Mouse (Mus musculus): ENCODE data around the gene Smok3a. TPM values are rescaled to one million over a fixed set of nuclear protein-coding genes. Genes with fewer than 3 reads are reported as not detected.

Gene Smok3a
- total and polyA plus RNA-seq, 3 experiments, result not detected

DNA sequence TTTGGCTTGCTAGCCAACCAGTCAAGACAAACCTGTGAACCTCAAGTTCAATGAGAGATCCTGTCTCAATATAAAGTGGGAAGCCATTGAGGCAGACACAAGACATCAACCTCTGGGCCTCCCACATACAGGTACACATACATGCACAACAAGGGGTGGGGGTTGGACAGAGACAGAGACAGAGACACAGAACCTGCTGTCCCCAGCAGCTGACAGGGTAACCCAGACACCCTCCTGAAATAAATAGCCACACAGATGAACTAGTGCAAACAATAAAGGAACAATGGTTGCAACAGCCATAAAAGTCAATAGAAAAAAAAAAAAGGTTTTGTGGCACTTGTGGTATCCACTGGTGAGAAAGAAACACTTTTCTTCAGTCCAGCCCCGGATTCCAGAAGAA lies 45.6 kb upstream of the Smok3a start:
- Histone ChIP-seq H3K27me3 (ENCODE audit: control insufficient read depth in 1 of 2, insufficient read depth in 2 of 2, low read length in 2 of 2) (no peaks in the 10 kb centered on the region; a peak in 1 of 4 replicates), H3K4me3 (ENCODE audit: control insufficient read depth in 1 of 2, insufficient read depth in 1 of 2, low read depth in 2 of 2, low read length in 2 of 2) (no peak overlapping the region), H3K9ac (ENCODE audit: control insufficient read depth, low read depth, low read length, poor library complexity, severe bottlenecking) (no peak overlapping the region), H3K4me1 (ENCODE audit: control insufficient read depth in 1 of 2, insufficient read depth in 2 of 2, low read length in 2 of 2) (no peaks in the 10 kb centered on the region), H3K27ac (ENCODE audit: control insufficient read depth, low read depth, low read length) (no peak overlapping the region), H3K9me3 (replicated peaks; ENCODE audit: insufficient read depth, low read length) (no peaks in the 10 kb centered on the region), H3K79me2 (ENCODE audit: control insufficient read depth, insufficient read depth, low read length, poor library complexity) (no peaks in the 10 kb centered on the region), H3K36me3 (ENCODE audit: control insufficient read depth in 1 of 2, insufficient read depth in 2 of 2, low read length in 2 of 2) (no peaks in the 10 kb centered on the region)
- DNase-seq (ENCODE audit: low read depth, low spot score), result no peak
- TF ChIP-seq SIN3A (IDR thresholded peaks at IDR 0.05; ENCODE audit: low read length) (no peak), RCOR1 (IDR thresholded peaks at IDR 0.05; ENCODE audit: low read depth, low read length) (no peak), USF2 (IDR thresholded peaks at IDR 0.05; ENCODE audit: borderline replicate concordance in 1 of 2, insufficient read depth in 1 of 2, low read depth in 1 of 2, low read length in 2 of 2) (no peak), NRF1 (IDR thresholded peaks at IDR 0.05; ENCODE audit: insufficient read depth, low read depth, low read length, poor library complexity, severe bottlenecking) (no peak), ZNF384 (IDR thresholded peaks at IDR 0.05; ENCODE audit: low read depth, low read length) (no peak), JUND (IDR thresholded peaks at IDR 0.05; ENCODE audit: low read depth, low read length) (no peak), GABPA (IDR thresholded peaks at IDR 0.05; ENCODE audit: low read depth, low read length) (no peak), HCFC1 (IDR thresholded peaks at IDR 0.05; ENCODE audit: low read depth, low read length) (no peak), MAX (IDR thresholded peaks at IDR 0.05; ENCODE audit: low read length) (no peak), SMC3 (IDR thresholded peaks at IDR 0.05; ENCODE audit: low read depth, low read length) (no peak), BHLHE40 (IDR thresholded peaks at IDR 0.05; ENCODE audit: borderline replicate concordance, low read depth, low read length) (no peak), TBP (IDR thresholded peaks at IDR 0.05; ENCODE audit: low read depth, low read length) (no peak), POLR2AphosphoS5 (IDR thresholded peaks at IDR 0.05; ENCODE audit: borderline replicate concordance, low read depth, low read length) (no peak), MAFK (IDR thresholded peaks at IDR 0.05; ENCODE audit: borderline replicate concordance, low read depth, low read length) (no peak), ELF1 (IDR thresholded peaks at IDR 0.05; ENCODE audit: low read depth, low read length) (no peak), UBTF (IDR thresholded peaks at IDR 0.05; ENCODE audit: borderline replicate concordance, insufficient read depth, low read depth, low read length) (no peak), TCF12 (IDR thresholded peaks at IDR 0.05; ENCODE audit: low read depth, low read length) (no peak), MAZ (IDR thresholded peaks at IDR 0.05; ENCODE audit: low read depth, low read length) (no peak)

DNA sequence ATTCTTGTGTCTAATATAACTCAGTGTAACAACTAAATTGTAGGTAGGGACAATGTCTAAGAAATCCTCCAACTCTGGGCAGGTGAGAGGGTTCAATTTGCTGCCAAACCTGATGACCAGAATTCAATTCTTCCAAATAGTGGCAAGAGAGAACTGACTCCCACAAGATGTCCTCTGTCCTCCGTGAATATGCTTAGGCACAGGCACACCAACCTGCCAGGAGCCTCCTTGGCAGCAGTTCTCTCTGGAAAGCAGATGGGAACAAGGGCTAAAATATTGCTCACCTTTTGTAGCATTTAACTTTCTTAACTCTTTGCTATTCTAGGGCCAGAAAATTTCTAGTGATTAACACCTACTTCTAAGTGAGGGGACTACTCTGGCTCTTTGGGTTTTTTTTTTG lies 43.8 kb upstream of the Smok3a start:
- Histone ChIP-seq H3K4me3 (ENCODE audit: control insufficient read depth in 1 of 2, insufficient read depth in 1 of 2, low read depth in 2 of 2, low read length in 2 of 2) (no peak overlapping the region), H3K36me3 (ENCODE audit: control insufficient read depth in 1 of 2, insufficient read depth in 2 of 2, low read length in 2 of 2) (no peaks in the 10 kb centered on the region), H3K27me3 (ENCODE audit: control insufficient read depth in 1 of 2, insufficient read depth in 2 of 2, low read length in 2 of 2) (peaks cover 0 to 2% of the 10 kb centered on the region in 2 experiments; a peak in 1 of 4 replicates), H3K27ac (ENCODE audit: control insufficient read depth, low read depth, low read length) (no peak overlapping the region), H3K4me1 (ENCODE audit: control insufficient read depth in 1 of 2, insufficient read depth in 2 of 2, low read length in 2 of 2) (no peaks in the 10 kb centered on the region), H3K9me3 (replicated peaks; ENCODE audit: insufficient read depth, low read length) (no peaks in the 10 kb centered on the region), H3K79me2 (ENCODE audit: control insufficient read depth, insufficient read depth, low read length, poor library complexity) (no peaks in the 10 kb centered on the region), H3K9ac (ENCODE audit: control insufficient read depth, low read depth, low read length, poor library complexity, severe bottlenecking) (no peak overlapping the region)
- no peak for DNase-seq (ENCODE audit: low read depth, low spot score)
- TF ChIP-seq JUND (IDR thresholded peaks at IDR 0.05; ENCODE audit: low read depth, low read length) (no peak), CHD2 (IDR thresholded peaks at IDR 0.05; ENCODE audit: low read length) (no peak), CTCF (IDR thresholded peaks at IDR 0.05 in 2 of 3, conservative IDR thresholded peaks at IDR 0.05 in 1 of 3; ENCODE audit: control insufficient read depth in 1 of 3, insufficient read depth in 1 of 3, low read depth in 2 of 3, low read length in 3 of 3, poor library complexity in 1 of 3, severe bottlenecking in 1 of 3) (no peak), NELFE (IDR thresholded peaks at IDR 0.05; ENCODE audit: low read depth, low read length) (no peak), KAT2A (conservative IDR thresholded peaks at IDR 0.05; ENCODE audit: low read depth, low read length) (no peak), ZC3H11A (IDR thresholded peaks at IDR 0.05; ENCODE audit: low read depth, low read length) (no peak), RAD21 (IDR thresholded peaks at IDR 0.05; ENCODE audit: low read depth, low read length) (no peak), UBTF (IDR thresholded peaks at IDR 0.05; ENCODE audit: borderline replicate concordance, insufficient read depth, low read depth, low read length) (no peak), MYB (IDR thresholded peaks at IDR 0.05; ENCODE audit: low read depth, low read length) (no peak), MXI1 (IDR thresholded peaks at IDR 0.05; ENCODE audit: low read depth, low read length) (no peak)

Data from MEL (cell line).